Mouse (Mus musculus): Measurements from ENCODE around the gene E2f4. TPM values are rescaled to one million over a fixed set of nuclear protein-coding genes. Genes with fewer than 3 reads are reported as not detected.

The E2f4 gene
- polyA plus RNA-seq, 1 experiment from 2014 or later: 38.3 TPM

DNA sequence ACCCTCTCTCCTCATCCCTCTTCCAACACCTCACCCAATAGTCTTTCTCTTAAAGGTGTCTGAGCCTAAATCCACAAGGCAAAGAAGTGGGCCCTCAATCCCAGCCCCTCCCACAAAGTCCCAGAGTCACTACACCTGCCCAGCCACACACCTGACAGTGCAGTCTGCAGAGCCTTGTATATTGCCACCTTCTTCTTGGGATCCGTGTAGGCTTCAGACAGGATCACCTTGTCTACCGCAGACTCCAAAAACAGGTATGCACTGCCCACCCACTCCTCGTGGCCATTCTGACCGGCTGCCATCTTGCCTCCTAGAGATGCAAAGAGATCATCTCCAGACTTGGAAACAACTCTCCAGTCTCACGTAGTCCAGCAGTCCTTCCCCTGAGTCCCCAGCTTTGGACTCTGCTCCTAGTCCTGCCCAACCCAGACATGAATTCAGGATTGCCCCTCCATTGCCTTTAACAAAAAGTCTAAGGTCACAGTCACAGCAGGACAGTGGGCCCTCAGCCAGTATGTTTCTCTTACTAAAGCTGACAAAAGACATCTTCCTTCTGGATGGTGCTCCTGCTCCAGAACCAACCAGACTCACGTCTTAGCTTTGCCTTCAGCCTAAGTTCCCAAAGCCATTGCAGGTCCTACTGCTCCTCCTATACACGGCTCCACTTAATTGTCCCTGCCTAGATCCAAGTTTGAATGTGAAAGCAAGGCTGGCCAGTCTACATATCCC is 36.9 kb upstream of the E2f4 start:
- no peaks in the 10 kb centered on the region for H3K9me3 ChIP-seq (replicated peaks)
- peaks cover 44% of the 10 kb centered on the region for H3K27me3 ChIP-seq
- H3K27ac ChIP-seq: no peak overlapping the region
- 71% methylated on average over 7 of the region's 7 CpGs for WGBS
- H3K36me3 ChIP-seq: no peaks in the 10 kb centered on the region
- peaks cover 30% of the 10 kb centered on the region for H3K4me1 ChIP-seq (replicated peaks)
- ATAC-seq (replicated peaks; ENCODE audit: insufficient number of reproducible peaks, insufficient read depth, low FRiP score, low read depth): no peak
- H3K4me3 ChIP-seq: no peak overlapping the region
- no peak overlapping the region for H3K9ac ChIP-seq
- no peak overlapping the region for H3K4me2 ChIP-seq

DNA sequence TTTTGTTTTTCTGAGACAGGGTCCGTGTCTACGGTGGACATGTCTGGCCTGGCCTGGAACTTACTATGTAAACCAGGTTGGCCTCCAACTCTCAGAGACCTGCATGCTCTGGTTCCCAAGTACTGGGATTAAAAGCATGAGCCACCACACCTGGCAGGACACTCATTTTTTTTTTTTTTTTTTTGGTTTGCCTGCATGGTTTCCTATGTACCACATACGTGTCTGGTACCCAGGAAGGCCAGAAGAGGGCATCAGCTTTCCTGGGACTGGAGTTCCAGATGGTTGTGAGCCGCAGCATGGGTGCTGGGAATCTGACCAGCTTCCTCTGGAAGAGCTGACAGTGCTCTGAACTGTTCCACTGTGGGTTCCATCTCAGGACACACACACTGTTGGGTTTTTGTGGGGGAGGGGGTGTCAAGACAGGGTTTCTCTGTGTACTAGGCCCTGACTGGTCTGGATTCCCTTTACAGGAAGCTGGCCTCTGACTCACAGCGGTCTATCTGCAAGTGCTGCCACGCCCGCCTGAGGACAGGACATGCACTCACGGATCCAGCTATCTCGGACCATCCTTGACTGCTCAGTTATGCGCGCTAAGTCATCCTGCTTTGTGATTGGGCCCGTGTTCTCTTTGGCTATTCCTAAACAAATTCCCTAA is 36.0 kb upstream of the E2f4 start:
- Histone ChIP-seq H3K4me1 (replicated peaks) (peaks cover 30% of the 10 kb centered on the region), H3K4me2 (no peak overlapping the region), H3K4me3 (no peak overlapping the region), H3K9ac (no peak overlapping the region), H3K27me3 (peaks cover 39% of the 10 kb centered on the region), H3K36me3 (no peaks in the 10 kb centered on the region), H3K27ac (no peak overlapping the region), H3K9me3 (replicated peaks) (no peaks in the 10 kb centered on the region)
- no peak for ATAC-seq (replicated peaks; ENCODE audit: insufficient number of reproducible peaks, insufficient read depth, low FRiP score, low read depth)
- 86% methylated on average over 12 of the region's 12 CpGs for WGBS

DNA sequence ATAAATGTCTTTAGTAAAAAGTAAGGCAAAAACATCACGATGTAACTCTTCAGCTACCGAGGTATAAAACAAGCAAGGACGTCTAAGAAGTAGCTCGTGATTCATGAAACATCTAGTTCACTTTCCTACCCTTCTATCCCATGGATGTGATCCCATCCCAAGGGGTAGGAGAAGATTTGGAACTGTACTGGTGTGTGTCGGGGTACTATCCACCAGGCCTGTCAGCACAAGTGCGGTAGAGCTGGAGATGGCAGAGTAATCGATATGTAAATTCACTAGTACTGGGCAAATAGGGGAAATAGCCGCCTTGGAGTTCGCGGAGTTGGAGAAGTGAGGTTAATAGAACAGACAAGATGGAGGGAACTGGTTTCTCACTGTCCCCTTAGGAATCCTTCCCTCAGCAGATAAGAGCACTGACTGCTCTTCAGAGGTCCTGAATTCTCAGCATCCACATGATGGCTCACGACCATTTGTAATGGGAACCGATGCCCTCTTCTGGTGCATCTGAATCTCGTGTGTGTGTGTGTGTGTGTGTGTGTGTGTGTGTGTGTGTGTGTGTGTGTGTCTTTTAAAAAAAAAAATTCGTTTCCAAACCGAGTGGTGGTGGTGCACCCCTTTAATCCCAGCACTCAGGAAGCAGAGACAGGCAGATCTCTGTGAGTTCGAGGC is 34.1 kb upstream of the E2f4 start:
- 40% methylated on average over 16 of the region's 16 CpGs for WGBS
- peak overlapping the region; percentile 79 for H3K4me3 ChIP-seq

DNA sequence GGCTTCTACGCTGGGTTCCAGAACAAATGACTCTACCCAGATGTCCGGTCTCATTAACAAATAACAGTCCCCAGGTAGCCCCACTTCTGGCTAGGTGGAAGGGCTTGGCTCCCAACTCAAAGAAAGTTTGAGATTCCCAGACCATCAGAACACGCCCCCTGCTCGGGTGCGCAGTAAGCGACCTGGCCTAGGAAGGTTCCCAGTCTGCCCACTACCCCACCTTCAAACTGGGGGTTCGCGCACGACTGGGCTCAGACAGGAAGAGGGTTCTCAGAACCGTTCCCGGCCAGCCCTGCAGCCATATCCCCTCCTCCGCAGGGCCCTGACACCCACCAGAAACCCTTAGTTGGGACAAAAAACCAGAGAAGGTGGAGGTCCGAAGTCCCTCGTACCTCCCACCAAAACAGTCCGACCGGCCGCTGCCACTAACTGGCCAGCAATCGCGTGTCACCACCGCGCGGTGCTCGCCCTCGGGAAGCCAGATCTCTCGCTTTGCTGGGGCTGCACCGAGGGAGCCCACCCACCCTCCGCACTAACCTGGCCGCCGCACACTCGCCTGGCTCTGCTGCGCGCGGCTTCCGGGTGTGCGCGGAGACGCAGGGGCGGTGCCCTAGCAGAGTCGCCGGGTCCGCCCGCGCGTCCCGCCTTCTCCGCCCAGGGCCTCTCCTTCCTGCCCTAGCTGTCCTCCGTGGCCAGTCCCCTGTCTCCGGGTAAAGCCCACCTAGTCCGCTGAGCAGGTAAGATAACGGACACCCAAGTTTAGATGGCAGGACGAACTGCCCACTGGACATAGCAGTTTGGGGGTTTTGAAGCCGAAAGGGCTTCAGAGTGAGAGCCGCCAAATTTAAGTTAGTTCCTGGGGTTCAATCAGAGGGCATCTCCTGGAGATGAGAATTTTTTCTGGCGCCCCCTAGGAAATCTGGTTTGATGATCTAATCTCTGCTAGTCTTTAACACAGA is 33.2 kb upstream of the E2f4 start, which contains the start of the genes Tradd and Fbxl8:
Gene Tradd (minus strand): TSS at position 586 of the 959 bp plus-strand sequence.
Gene Fbxl8 (plus strand): TSS at position 625 of the 959 bp plus-strand sequence.
- ATAC-seq (replicated peaks; ENCODE audit: insufficient number of reproducible peaks, insufficient read depth, low FRiP score, low read depth): peak; percentile 51; the same call in 1 of the 2 replicates
- Histone ChIP-seq H3K36me3 (0 out of 2 replicates have a peak, but pooled peaks cover 3% of the 10 kb centered on the region), H3K4me3 (peak within 1 kb of the TSS; percentile 79), H3K9me3 (replicated peaks) (no peaks in the 10 kb centered on the region), H3K27ac (no peak within 1 kb of the TSS), H3K27me3 (peaks cover 52% of the 10 kb centered on the region), H3K4me2 (peak within 1 kb of the TSS; percentile 80), H3K9ac (peak within 1 kb of the TSS; percentile 62), H3K4me1 (replicated peaks) (peaks cover 36% of the 10 kb centered on the region)
- 1% methylated on average over 54 of the region's 54 CpGs for WGBS

More for the DNA sequence above, 34.1 kb upstream of the E2f4 start:
- no peak for ATAC-seq (replicated peaks; ENCODE audit: insufficient number of reproducible peaks, insufficient read depth, low FRiP score, low read depth)
- peaks cover 35% of the 10 kb centered on the region for H3K4me1 ChIP-seq (replicated peaks)
- no peaks in the 10 kb centered on the region for H3K9me3 ChIP-seq (replicated peaks)
- peak overlapping the region; percentile 80 for H3K4me2 ChIP-seq
- no peak overlapping the region for H3K9ac ChIP-seq
- peaks cover 52% of the 10 kb centered on the region for H3K27me3 ChIP-seq
- H3K36me3 ChIP-seq: 0 out of 2 replicates have a peak, but pooled peaks cover 3% of the 10 kb centered on the region
- no peak overlapping the region for H3K27ac ChIP-seq

DNA sequence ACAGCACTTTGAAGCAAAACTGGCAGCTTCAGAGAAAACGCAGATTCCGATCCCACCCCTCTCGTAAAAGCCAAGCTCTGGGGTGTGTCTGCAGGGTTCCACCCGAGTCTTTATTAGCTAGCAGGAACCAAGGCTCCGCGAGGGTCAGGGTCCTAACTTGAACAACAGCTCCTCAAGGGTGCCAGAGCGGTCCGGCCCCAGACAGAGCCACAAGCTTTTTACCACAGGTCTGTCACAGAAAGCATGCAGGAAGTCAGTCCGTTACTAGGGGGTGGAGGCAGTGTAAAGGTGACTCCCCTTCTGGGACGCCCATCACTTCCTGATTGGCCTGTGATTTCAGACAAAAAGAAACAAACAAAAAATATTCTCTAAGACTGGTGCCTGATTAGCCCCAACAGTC is 32.3 kb upstream of the E2f4 start:
- Histone ChIP-seq H3K4me3 (peak overlapping the region; percentile 79), H3K27ac (no peak overlapping the region), H3K4me1 (replicated peaks) (peaks cover 36% of the 10 kb centered on the region), H3K36me3 (0 out of 2 replicates have a peak, but pooled peaks cover 3% of the 10 kb centered on the region), H3K27me3 (peaks cover 56% of the 10 kb centered on the region), H3K4me2 (peak overlapping the region; percentile 80), H3K9ac (peak overlapping the region; percentile 62), H3K9me3 (replicated peaks) (no peaks in the 10 kb centered on the region)
- WGBS: 12% methylated on average over 10 of the region's 10 CpGs
- no peak for ATAC-seq (replicated peaks; ENCODE audit: insufficient number of reproducible peaks, insufficient read depth, low FRiP score, low read depth)

DNA sequence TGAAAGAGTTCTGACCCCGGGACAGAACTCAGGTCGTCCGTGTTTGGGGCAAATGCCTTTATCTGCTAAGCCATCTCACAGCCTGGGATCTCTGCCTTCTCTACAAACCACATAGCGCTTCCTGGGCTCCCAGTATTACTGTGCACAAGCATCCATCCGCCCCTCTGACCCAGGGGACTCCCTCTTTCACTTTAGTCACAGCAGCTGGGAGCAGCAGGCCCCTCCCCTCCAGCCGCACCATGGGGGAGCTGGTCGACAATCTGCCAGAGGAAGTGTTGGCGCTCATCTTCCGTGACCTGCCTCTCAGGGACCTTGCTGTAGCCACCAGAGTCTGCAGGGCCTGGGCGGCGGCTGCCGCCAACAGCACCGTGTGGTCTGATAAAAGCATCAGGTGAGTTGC is 30.7 kb upstream of the E2f4 start:
- H3K27me3 ChIP-seq: peaks cover 62% of the 10 kb centered on the region
- no peak for ATAC-seq (replicated peaks; ENCODE audit: insufficient number of reproducible peaks, insufficient read depth, low FRiP score, low read depth)

DNA sequence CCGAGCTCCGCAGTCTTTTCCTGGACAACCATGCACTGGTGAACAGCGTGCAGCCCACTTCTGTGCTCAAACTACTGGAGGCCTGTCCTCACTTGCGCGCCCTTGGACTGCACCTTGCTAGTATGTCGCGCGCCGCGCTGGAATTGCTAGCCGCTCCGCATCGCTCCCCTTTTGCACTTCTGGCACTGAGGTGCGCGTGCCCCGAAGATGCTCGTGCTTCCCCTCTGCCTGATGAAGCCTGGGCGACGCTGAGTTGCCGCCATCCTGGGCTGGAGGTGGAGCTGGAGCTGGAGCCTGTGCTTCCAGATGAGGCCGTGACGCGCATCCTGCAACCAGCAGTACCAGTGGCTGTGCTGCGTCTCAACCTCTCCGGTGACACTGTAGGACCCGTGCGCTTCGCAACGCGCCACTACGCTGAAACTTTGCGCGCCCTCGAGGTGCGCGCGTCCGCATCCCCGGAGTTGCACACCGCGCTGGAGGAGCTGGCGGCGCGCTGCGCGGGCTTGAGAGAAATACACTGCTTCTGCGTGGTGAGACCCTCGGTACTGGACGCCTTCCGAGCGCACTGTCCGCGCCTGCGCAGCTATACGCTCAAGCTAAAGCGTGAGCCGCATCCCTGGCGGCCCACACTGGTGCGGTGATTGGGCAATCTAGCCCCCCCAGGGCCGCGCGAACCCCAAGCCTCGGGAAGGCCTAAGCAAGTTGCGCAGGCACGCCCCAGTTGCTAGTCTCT is 29.0 kb upstream of the E2f4 start:
- Histone ChIP-seq H3K27ac (no peak overlapping the region), H3K4me2 (peak overlapping the region; percentile 84), H3K9me3 (replicated peaks) (no peaks in the 10 kb centered on the region), H3K27me3 (peaks cover 74% of the 10 kb centered on the region), H3K4me3 (peak overlapping the region; percentile 50), H3K9ac (peak overlapping the region; percentile 52), H3K36me3 (0 out of 2 replicates have a peak, but pooled peaks cover 3% of the 10 kb centered on the region), H3K4me1 (replicated peaks) (peaks cover 42% of the 10 kb centered on the region)
- 3% methylated on average over 65 of the region's 65 CpGs for WGBS
- ATAC-seq (replicated peaks; ENCODE audit: insufficient number of reproducible peaks, insufficient read depth, low FRiP score, low read depth): peak; percentile 24; the same call in 1 of the 2 replicates

More for the DNA sequence above, 30.7 kb upstream of the E2f4 start:
- Histone ChIP-seq H3K27ac (no peak overlapping the region), H3K4me2 (no peak overlapping the region), H3K9ac (no peak overlapping the region), H3K4me1 (replicated peaks) (peaks cover 42% of the 10 kb centered on the region), H3K4me3 (no peak overlapping the region), H3K9me3 (replicated peaks) (no peaks in the 10 kb centered on the region), H3K36me3 (0 out of 2 replicates have a peak, but pooled peaks cover 3% of the 10 kb centered on the region)
- 44% methylated on average over 13 of the region's 13 CpGs for whole genome bisulfite sequencing

DNA sequence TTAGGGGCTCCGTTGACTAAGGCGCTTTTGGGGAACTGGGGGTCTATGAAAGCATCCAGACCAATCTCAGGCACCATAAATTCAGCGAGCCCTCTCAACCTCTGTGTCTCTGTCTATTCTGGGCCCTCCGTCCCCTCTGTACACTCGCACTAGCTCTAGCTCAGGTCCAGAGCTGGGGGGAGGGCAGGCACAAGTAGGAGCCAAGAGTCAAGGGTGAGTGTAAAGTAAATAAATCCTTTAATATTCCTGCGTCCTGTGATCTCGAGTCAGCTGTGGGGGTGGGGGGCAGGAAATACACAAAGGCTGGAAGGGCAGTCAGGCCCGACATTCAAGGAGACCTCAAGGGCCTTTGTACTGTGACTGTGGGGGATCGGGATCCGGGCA is 28.4 kb upstream of the E2f4 start:
- Histone ChIP-seq H3K4me2 (peak overlapping the region; percentile 84), H3K9me3 (replicated peaks) (no peaks in the 10 kb centered on the region), H3K4me1 (replicated peaks) (peaks cover 37% of the 10 kb centered on the region), H3K27me3 (peaks cover 77% of the 10 kb centered on the region), H3K4me3 (peak overlapping the region; percentile 50), H3K27ac (no peak overlapping the region), H3K36me3 (0 out of 2 replicates have a peak, but pooled peaks cover 3% of the 10 kb centered on the region), H3K9ac (peak overlapping the region; percentile 52)
- 6% methylated on average over 10 of the region's 10 CpGs for WGBS
- no peak for ATAC-seq (replicated peaks; ENCODE audit: insufficient number of reproducible peaks, insufficient read depth, low FRiP score, low read depth)

DNA sequence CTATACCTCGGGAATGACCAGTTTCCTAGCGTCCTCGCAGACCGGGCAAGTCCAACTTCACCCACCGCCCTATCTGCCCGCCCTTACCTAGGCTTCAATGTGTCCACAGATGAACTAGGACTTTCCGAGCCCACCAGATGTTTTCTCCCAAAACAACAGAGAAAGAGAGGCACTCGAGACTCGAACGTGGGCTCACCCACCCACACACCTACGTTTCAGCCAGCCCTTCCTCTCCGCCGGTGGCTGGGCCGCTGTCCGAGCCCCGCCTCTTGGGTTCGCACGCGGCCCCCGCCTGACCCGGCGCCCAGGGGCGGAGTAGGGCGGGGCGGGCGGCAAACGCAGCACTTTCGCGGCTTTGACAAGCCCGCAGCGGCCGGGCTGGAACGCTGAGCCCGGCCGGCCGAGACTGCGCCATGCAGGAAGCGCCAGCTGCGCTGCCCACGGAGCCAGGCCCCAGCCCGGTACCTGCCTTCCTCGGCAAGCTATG is 28.0 kb upstream of the E2f4 start, which contains the start of gene Hsf4:
Gene Hsf4 (plus strand): TSS at position 341 of the 487 bp plus-strand sequence.
- Histone ChIP-seq H3K4me2 (peak within 1 kb of the TSS; percentile 84), H3K27ac (no peak within 1 kb of the TSS), H3K36me3 (0 out of 2 replicates have a peak, but pooled peaks cover 3% of the 10 kb centered on the region), H3K4me1 (replicated peaks) (peaks cover 36% of the 10 kb centered on the region), H3K27me3 (peaks cover 81% of the 10 kb centered on the region), H3K9me3 (replicated peaks) (no peaks in the 10 kb centered on the region), H3K9ac (peak within 1 kb of the TSS; percentile 52), H3K4me3 (peak within 1 kb of the TSS; percentile 50)
- whole genome bisulfite sequencing: under 1% methylated on average over 42 of the region's 42 CpGs
- ATAC-seq (replicated peaks; ENCODE audit: insufficient number of reproducible peaks, insufficient read depth, low FRiP score, low read depth): no peak; the same call in 1 of the 2 replicates

Data from heart, embryonic 15.5 days (tissue).